Mouse (Mus musculus): ENCODE measurements around the gene Spag6. TPM values are rescaled to one million over a fixed set of nuclear protein-coding genes. Genes with fewer than 3 reads are reported as not detected.

The Spag6 gene
- polyA plus RNA-seq, 1 experiment, result not detected

- Histone ChIP-seq H3K9me3 (no peaks in the 10 kb centered on the region), H3K36me3 (replicated peaks; ENCODE audit: low read length) (no peaks in the 10 kb centered on the region), H3K27me3 (replicated peaks) (peaks cover 3% of the 10 kb centered on the region), H3K4me3 (replicated peaks) (no peak overlapping the region), H3K4me1 (peaks cover 15% of the 10 kb centered on the region)
- TF ChIP-seq FLI1 (IDR thresholded peaks at IDR 0.05; ENCODE audit: low read length) (no peak), GATA1 (IDR thresholded peaks at IDR 0.05; ENCODE audit: borderline replicate concordance, low read length) (no peak)
These were observed 71.0 kb downstream of the Spag6 start for GRCm38 (mm10) chr2:18764846-18765245.

GRCm38 (mm10) chr2:18765481-18766249, 71.8 kb downstream of the Spag6 start:
- peak overlapping the region; percentile 92 for H3K4me3 ChIP-seq (replicated peaks)
- TF ChIP-seq GATA1 (IDR thresholded peaks at IDR 0.05; ENCODE audit: borderline replicate concordance, low read length) (no peak), FLI1 (IDR thresholded peaks at IDR 0.05; ENCODE audit: low read length) (no peak)
- peaks cover 3% of the 10 kb centered on the region for H3K27me3 ChIP-seq (replicated peaks)

GRCm38 (mm10) chr2:18766441-18766820, 72.6 kb downstream of the Spag6 start:
- no peaks in the 10 kb centered on the region for H3K36me3 ChIP-seq (replicated peaks; ENCODE audit: low read length)
- H3K9me3 ChIP-seq, result no peaks in the 10 kb centered on the region
- TF ChIP-seq FLI1 (IDR thresholded peaks at IDR 0.05; ENCODE audit: low read length) (no peak), GATA1 (IDR thresholded peaks at IDR 0.05; ENCODE audit: borderline replicate concordance, low read length) (no peak)
- H3K27me3 ChIP-seq (replicated peaks), result no peaks in the 10 kb centered on the region
- peaks cover 15% of the 10 kb centered on the region for H3K4me1 ChIP-seq
- peak overlapping the region; percentile 92 for H3K4me3 ChIP-seq (replicated peaks)

More at GRCm38 (mm10) chr2:18765481-18766249, 71.8 kb downstream of the Spag6 start:
- Histone ChIP-seq H3K4me1 (peaks cover 15% of the 10 kb centered on the region), H3K36me3 (replicated peaks; ENCODE audit: low read length) (no peaks in the 10 kb centered on the region), H3K9me3 (no peaks in the 10 kb centered on the region)

GRCm38 (mm10) chr2:18766821-18767541, 73.1 kb downstream of the Spag6 start:
- peaks cover 15% of the 10 kb centered on the region for H3K4me1 ChIP-seq
- peak overlapping the region; percentile 92 for H3K4me3 ChIP-seq (replicated peaks)
- H3K9me3 ChIP-seq, result no peaks in the 10 kb centered on the region
- H3K36me3 ChIP-seq (replicated peaks; ENCODE audit: low read length), result no peaks in the 10 kb centered on the region
- H3K27me3 ChIP-seq (replicated peaks), result no peaks in the 10 kb centered on the region
- TF ChIP-seq FLI1 (IDR thresholded peaks at IDR 0.05; ENCODE audit: low read length) (no peak), GATA1 (IDR thresholded peaks at IDR 0.05; ENCODE audit: borderline replicate concordance, low read length) (no peak)

- Histone ChIP-seq H3K9me3 (no peaks in the 10 kb centered on the region), H3K27me3 (replicated peaks) (no peaks in the 10 kb centered on the region), H3K36me3 (replicated peaks; ENCODE audit: low read length) (no peaks in the 10 kb centered on the region), H3K4me1 (peaks cover 15% of the 10 kb centered on the region), H3K4me3 (replicated peaks) (no peak overlapping the region)
- TF ChIP-seq FLI1 (IDR thresholded peaks at IDR 0.05; ENCODE audit: low read length) (no peak), GATA1 (IDR thresholded peaks at IDR 0.05; ENCODE audit: borderline replicate concordance, low read length) (no peak)
These were observed 74.6 kb downstream of the Spag6 start for GRCm38 (mm10) chr2:18768414-18768813.

- Histone ChIP-seq H3K27me3 (replicated peaks) (peaks cover 18% of the 10 kb centered on the region), H3K9me3 (no peaks in the 10 kb centered on the region), H3K36me3 (replicated peaks; ENCODE audit: low read length) (no peaks in the 10 kb centered on the region), H3K4me3 (replicated peaks) (no peak overlapping the region), H3K4me1 (no peaks in the 10 kb centered on the region)
- no peak for TF ChIP-seq GATA1 (IDR thresholded peaks at IDR 0.05; ENCODE audit: borderline replicate concordance, low read length)
- TF ChIP-seq FLI1 (IDR thresholded peaks at IDR 0.05; ENCODE audit: low read length), result no peak
These were observed 78.6 kb downstream of the Spag6 start for GRCm38 (mm10) chr2:18772413-18772812.

GRCm38 (mm10) chr2:18774326-18774725, 80.5 kb downstream of the Spag6 start:
- Histone ChIP-seq H3K36me3 (replicated peaks; ENCODE audit: low read length) (no peaks in the 10 kb centered on the region), H3K4me3 (replicated peaks) (no peak overlapping the region), H3K4me1 (no peaks in the 10 kb centered on the region)

GRCm38 (mm10) chr2:18778220-18778619, 84.4 kb downstream of the Spag6 start:
- H3K27me3 ChIP-seq (replicated peaks), result peaks cover 36% of the 10 kb centered on the region
- no peak overlapping the region for H3K4me3 ChIP-seq (replicated peaks)
- peaks cover 4% of the 10 kb centered on the region; the same call in 1 of the 2 replicates for H3K9me3 ChIP-seq
- no peak for TF ChIP-seq FLI1 (IDR thresholded peaks at IDR 0.05; ENCODE audit: low read length)
- no peak for TF ChIP-seq GATA1 (IDR thresholded peaks at IDR 0.05; ENCODE audit: borderline replicate concordance, low read length)
- no peaks in the 10 kb centered on the region for H3K4me1 ChIP-seq
- no peaks in the 10 kb centered on the region for H3K36me3 ChIP-seq (replicated peaks; ENCODE audit: low read length)

More at GRCm38 (mm10) chr2:18774326-18774725, 80.5 kb downstream of the Spag6 start:
- H3K27me3 ChIP-seq (replicated peaks), result peaks cover 26% of the 10 kb centered on the region
- TF ChIP-seq GATA1 (IDR thresholded peaks at IDR 0.05; ENCODE audit: borderline replicate concordance, low read length), result no peak
- no peak for TF ChIP-seq FLI1 (IDR thresholded peaks at IDR 0.05; ENCODE audit: low read length)
- no peaks in the 10 kb centered on the region for H3K9me3 ChIP-seq

- Histone ChIP-seq H3K36me3 (replicated peaks; ENCODE audit: low read length) (no peaks in the 10 kb centered on the region), H3K27me3 (replicated peaks) (peaks cover 35% of the 10 kb centered on the region), H3K4me3 (replicated peaks) (no peak overlapping the region), H3K4me1 (no peaks in the 10 kb centered on the region), H3K9me3 (peaks cover 4% of the 10 kb centered on the region; the same call in 1 of the 2 replicates)
- no peak for TF ChIP-seq FLI1 (IDR thresholded peaks at IDR 0.05; ENCODE audit: low read length)
- TF ChIP-seq GATA1 (IDR thresholded peaks at IDR 0.05; ENCODE audit: borderline replicate concordance, low read length), result no peak
These were observed 86.0 kb downstream of the Spag6 start for GRCm38 (mm10) chr2:18779830-18780229.

- Histone ChIP-seq H3K9me3 (peaks cover 4% of the 10 kb centered on the region; the same call in 1 of the 2 replicates), H3K27me3 (replicated peaks) (peaks cover 23% of the 10 kb centered on the region), H3K4me3 (replicated peaks) (no peak overlapping the region), H3K4me1 (no peaks in the 10 kb centered on the region), H3K36me3 (replicated peaks; ENCODE audit: low read length) (no peaks in the 10 kb centered on the region)
- TF ChIP-seq FLI1 (IDR thresholded peaks at IDR 0.05; ENCODE audit: low read length) (no peak), GATA1 (IDR thresholded peaks at IDR 0.05; ENCODE audit: borderline replicate concordance, low read length) (no peak)
These were observed 87.5 kb downstream of the Spag6 start for GRCm38 (mm10) chr2:18781296-18781695.

All from megakaryocyte, embryonic 14.5 days (primary cell).